Mouse (Mus musculus): ENCODE measurements around the gene Atrn. TPM values are rescaled to one million over a fixed set of nuclear protein-coding genes. Genes with fewer than 3 reads are reported as not detected.

The Atrn gene
- 0.09 and 0.11 TPM in 2 replicates for polyA plus RNA-seq (2012)

DNA sequence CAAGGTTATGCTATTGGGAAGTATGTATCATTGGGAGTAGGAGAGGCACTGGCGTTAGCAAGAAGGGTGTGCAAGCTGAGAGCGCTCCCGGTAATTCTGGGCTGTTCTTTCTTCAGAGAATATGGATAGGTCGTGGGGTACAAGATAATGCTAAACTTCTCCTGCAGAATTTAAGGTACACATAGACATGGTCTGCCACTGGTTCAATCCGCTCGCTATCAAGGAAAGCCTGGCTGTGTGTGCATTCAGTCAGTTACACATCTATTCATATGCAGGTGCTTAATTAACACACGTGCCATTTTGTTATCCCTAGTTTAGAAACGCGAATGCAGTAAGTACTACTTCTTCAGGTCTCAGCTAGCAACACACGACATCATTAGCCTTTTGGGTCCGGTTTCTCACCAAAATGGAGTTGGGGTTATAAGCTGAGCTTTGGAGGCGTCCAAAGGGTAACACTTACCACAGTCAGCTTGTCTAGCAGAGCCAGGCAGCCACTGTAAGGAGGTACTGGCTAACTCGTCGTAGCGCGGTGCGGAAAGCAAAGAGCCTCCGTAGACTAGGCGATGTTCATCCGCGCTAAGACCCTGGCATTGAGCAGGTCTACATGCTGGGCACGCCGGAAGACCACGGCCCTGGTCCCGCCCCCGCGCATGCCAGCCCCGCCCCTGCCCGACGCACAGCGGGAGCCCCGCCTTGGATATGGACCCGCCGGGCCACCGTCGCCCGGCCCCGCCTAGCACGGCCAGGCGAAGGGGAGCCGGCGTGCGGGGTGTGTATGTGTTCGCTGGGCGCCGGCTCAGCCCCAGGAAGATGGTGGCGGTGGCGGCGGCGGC lies at the start of gene Atrn, which contains the start of gene 4930402H24Rik:
Gene Atrn, plus strand, starts transcription at position 745 of the 833 bp plus-strand sequence.
Gene 4930402H24Rik, minus strand, starts transcription at position 656 of the 833 bp plus-strand sequence.
- peaks cover 3% of the 10 kb centered on the region for H3K36me3 ChIP-seq (ENCODE audit: control insufficient read depth)
- TF ChIP-seq GATA1 (IDR thresholded peaks at IDR 0.05; ENCODE audit: low read length) (no peak), TAL1 (IDR thresholded peaks at IDR 0.05; ENCODE audit: low read length) (no peak)
- peak within 1 kb of the TSS; percentile 94 for H3K4me3 ChIP-seq (replicated peaks)
- no peaks in the 10 kb centered on the region for H3K27me3 ChIP-seq (ENCODE audit: control insufficient read depth)
- peaks cover 30% of the 10 kb centered on the region for H3K4me1 ChIP-seq (ENCODE audit: control insufficient read depth)
- no peaks in the 10 kb centered on the region for H3K9me3 ChIP-seq (ENCODE audit: control insufficient read depth, low read length)

- H3K4me1 ChIP-seq (ENCODE audit: control insufficient read depth), result no peaks in the 10 kb centered on the region
- no peak overlapping the region for H3K4me3 ChIP-seq (replicated peaks)
- no peaks in the 10 kb centered on the region for H3K9me3 ChIP-seq (ENCODE audit: control insufficient read depth, low read length)
- TF ChIP-seq GATA1 (IDR thresholded peaks at IDR 0.05; ENCODE audit: low read length), result no peak
- no peak for TF ChIP-seq TAL1 (IDR thresholded peaks at IDR 0.05; ENCODE audit: low read length)
- no peaks in the 10 kb centered on the region for H3K27me3 ChIP-seq (ENCODE audit: control insufficient read depth)
- no peaks in the 10 kb centered on the region for H3K36me3 ChIP-seq (ENCODE audit: control insufficient read depth)
These were observed 44.2 kb upstream of the Atrn start for GRCm38 (mm10) chr2:130862091-130862490.

DNA sequence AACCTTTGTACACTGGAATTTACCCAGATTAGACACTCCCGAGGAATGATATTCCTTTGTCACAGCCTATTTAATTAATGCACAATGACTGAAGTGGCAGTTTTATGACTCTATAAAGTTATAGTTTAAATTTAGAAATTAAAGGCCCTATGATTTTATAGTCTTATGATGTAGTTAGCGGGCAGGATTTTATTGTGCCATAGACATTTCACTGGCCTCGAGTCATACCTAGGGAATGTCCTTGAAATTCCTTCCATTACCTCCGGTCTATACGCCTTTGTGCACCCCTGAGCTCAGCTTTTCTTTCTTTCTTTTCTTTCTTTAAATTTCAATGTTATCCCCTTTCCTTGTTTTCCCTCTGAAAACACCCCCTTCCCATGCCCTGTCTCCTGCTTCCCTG lies 35.4 kb upstream of the Atrn start:
- no peak for TF ChIP-seq GATA1 (IDR thresholded peaks at IDR 0.05; ENCODE audit: low read length)
- TF ChIP-seq TAL1 (IDR thresholded peaks at IDR 0.05; ENCODE audit: low read length), result no peak
- peaks cover 2% of the 10 kb centered on the region; the same call in 1 of the 2 replicates for H3K36me3 ChIP-seq (ENCODE audit: control insufficient read depth)
- H3K4me1 ChIP-seq (ENCODE audit: control insufficient read depth), result no peaks in the 10 kb centered on the region
- H3K4me3 ChIP-seq (replicated peaks), result no peak overlapping the region
- H3K27me3 ChIP-seq (ENCODE audit: control insufficient read depth), result no peaks in the 10 kb centered on the region
- H3K9me3 ChIP-seq (ENCODE audit: control insufficient read depth, low read length), result no peaks in the 10 kb centered on the region

- no peaks in the 10 kb centered on the region for H3K9me3 ChIP-seq (ENCODE audit: control insufficient read depth, low read length)
- H3K36me3 ChIP-seq (ENCODE audit: control insufficient read depth), result peaks cover 2% of the 10 kb centered on the region; the same call in 1 of the 2 replicates
- TF ChIP-seq GATA1 (IDR thresholded peaks at IDR 0.05; ENCODE audit: low read length), result no peak
- no peak for TF ChIP-seq TAL1 (IDR thresholded peaks at IDR 0.05; ENCODE audit: low read length)
- H3K4me1 ChIP-seq (ENCODE audit: control insufficient read depth), result no peaks in the 10 kb centered on the region
- no peaks in the 10 kb centered on the region for H3K27me3 ChIP-seq (ENCODE audit: control insufficient read depth)
- H3K4me3 ChIP-seq (replicated peaks), result no peak overlapping the region
These were observed 28.9 kb upstream of the Atrn start for GRCm38 (mm10) chr2:130877376-130877775.

DNA sequence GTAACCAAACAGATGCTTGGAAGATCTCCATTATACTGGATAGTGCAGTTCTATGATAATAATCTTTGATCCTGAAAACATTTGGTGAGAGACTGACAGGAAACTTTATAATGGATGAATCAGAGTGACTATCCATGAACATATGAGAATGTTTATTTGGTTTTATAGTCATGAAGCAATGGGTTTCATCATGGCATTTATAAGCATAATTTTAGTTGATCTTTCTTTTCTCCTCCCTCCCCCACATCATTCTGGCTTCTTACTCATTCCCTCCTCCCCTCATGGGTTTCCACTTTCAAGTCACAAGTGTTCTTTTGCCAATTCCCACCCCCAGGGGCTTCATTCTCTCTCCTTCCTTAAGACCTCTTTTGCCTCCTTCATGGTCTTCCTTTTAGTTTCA lies 19.3 kb upstream of the Atrn start:
- peaks cover 3% of the 10 kb centered on the region for H3K9me3 ChIP-seq (ENCODE audit: control insufficient read depth, low read length)
- H3K4me1 ChIP-seq (ENCODE audit: control insufficient read depth), result no peaks in the 10 kb centered on the region
- H3K36me3 ChIP-seq (ENCODE audit: control insufficient read depth), result peaks cover 2% of the 10 kb centered on the region; the same call in 1 of the 2 replicates
- H3K4me3 ChIP-seq (replicated peaks), result no peak overlapping the region
- TF ChIP-seq TAL1 (IDR thresholded peaks at IDR 0.05; ENCODE audit: low read length) (no peak), GATA1 (IDR thresholded peaks at IDR 0.05; ENCODE audit: low read length) (no peak)
- H3K27me3 ChIP-seq (ENCODE audit: control insufficient read depth), result no peaks in the 10 kb centered on the region

DNA sequence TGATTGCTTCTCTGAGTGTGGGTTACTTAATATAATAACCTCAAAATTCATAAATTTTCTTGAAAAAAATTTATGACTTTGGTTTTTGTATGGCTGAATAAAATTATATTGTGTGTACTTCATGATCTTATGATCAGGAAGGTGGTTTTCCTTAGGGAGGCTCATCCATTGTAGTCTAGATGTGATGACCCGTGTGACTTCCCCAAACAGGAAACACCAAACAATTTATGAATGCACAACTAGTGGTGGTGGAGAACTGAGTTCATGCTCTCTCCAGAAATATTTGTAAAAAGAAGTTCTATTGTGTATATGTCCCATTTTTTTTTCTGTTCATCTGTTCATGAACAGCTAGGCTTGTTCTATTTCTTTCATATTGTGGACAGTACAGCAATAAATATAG lies 18.8 kb upstream of the Atrn start:
- H3K27me3 ChIP-seq (ENCODE audit: control insufficient read depth), result no peaks in the 10 kb centered on the region
- peaks cover 3% of the 10 kb centered on the region for H3K9me3 ChIP-seq (ENCODE audit: control insufficient read depth, low read length)
- no peak for TF ChIP-seq GATA1 (IDR thresholded peaks at IDR 0.05; ENCODE audit: low read length)
- H3K4me3 ChIP-seq (replicated peaks), result no peak overlapping the region
- no peaks in the 10 kb centered on the region for H3K4me1 ChIP-seq (ENCODE audit: control insufficient read depth)
- peaks cover 2% of the 10 kb centered on the region; the same call in 1 of the 2 replicates for H3K36me3 ChIP-seq (ENCODE audit: control insufficient read depth)

- no peak for TF ChIP-seq GATA1 (IDR thresholded peaks at IDR 0.05; ENCODE audit: low read length)
- no peak for TF ChIP-seq TAL1 (IDR thresholded peaks at IDR 0.05; ENCODE audit: low read length)
- no peaks in the 10 kb centered on the region for H3K27me3 ChIP-seq (ENCODE audit: control insufficient read depth)
These were observed 9.4 kb upstream of the Atrn start for GRCm38 (mm10) chr2:130896944-130897343.

DNA sequence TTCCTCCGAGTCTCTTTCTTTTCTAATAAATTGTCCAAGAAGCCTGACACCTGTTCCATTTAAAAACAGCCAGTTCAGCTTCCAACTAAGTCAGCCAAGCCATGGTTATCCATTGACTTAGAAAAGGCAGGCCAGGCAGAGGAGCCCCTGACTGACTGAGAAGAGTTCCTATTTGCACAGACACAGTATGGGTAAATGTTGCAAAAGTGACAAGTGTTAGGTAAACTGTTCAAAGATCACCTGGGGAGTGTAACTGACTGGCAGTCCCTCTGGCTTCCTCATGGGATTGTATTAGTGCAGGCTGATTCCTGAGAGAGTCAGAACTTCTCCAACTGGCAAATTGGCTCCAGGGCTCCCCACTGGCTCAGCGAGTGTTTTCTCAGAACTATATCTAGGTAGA lies 8.4 kb upstream of the Atrn start:
- H3K36me3 ChIP-seq (ENCODE audit: control insufficient read depth), result peaks cover 2% of the 10 kb centered on the region; the same call in 1 of the 2 replicates
- H3K4me1 ChIP-seq (ENCODE audit: control insufficient read depth), result no peaks in the 10 kb centered on the region
- no peak overlapping the region for H3K4me3 ChIP-seq (replicated peaks)
- TF ChIP-seq GATA1 (IDR thresholded peaks at IDR 0.05; ENCODE audit: low read length) (no peak), TAL1 (IDR thresholded peaks at IDR 0.05; ENCODE audit: low read length) (no peak)
- H3K9me3 ChIP-seq (ENCODE audit: control insufficient read depth, low read length), result no peaks in the 10 kb centered on the region
- H3K27me3 ChIP-seq (ENCODE audit: control insufficient read depth), result no peaks in the 10 kb centered on the region

More at GRCm38 (mm10) chr2:130896944-130897343, 9.4 kb upstream of the Atrn start:
- no peaks in the 10 kb centered on the region for H3K4me1 ChIP-seq (ENCODE audit: control insufficient read depth)
- no peaks in the 10 kb centered on the region for H3K9me3 ChIP-seq (ENCODE audit: control insufficient read depth, low read length)
- H3K4me3 ChIP-seq (replicated peaks), result no peak overlapping the region
- H3K36me3 ChIP-seq (ENCODE audit: control insufficient read depth), result peaks cover 2% of the 10 kb centered on the region; the same call in 1 of the 2 replicates

DNA sequence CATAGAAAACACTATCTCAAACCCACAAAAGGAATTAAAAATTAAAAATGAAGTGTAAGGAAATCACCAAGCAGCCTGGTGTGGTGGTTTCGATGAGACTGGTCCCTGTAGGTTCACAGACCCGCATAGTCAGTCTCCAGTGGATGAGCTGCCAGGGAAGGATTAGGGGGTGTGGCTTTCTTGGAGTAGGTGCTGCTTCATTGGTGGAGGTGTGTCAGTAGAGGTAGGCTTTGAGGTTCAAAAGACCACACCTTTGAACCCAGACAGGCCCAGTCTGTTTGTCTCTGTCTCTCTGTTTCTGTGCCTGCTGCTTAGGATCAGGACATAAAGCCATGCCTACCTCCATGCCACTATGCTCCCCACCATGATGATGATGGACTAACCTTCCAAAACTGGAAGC lies 7.5 kb upstream of the Atrn start:
- no peak overlapping the region for H3K4me3 ChIP-seq (replicated peaks)
- TF ChIP-seq GATA1 (IDR thresholded peaks at IDR 0.05; ENCODE audit: low read length) (no peak), TAL1 (IDR thresholded peaks at IDR 0.05; ENCODE audit: low read length) (no peak)
- no peaks in the 10 kb centered on the region for H3K27me3 ChIP-seq (ENCODE audit: control insufficient read depth)
- no peaks in the 10 kb centered on the region for H3K9me3 ChIP-seq (ENCODE audit: control insufficient read depth, low read length)
- H3K4me1 ChIP-seq (ENCODE audit: control insufficient read depth), result no peaks in the 10 kb centered on the region
- H3K36me3 ChIP-seq (ENCODE audit: control insufficient read depth), result peaks cover 2% of the 10 kb centered on the region; the same call in 1 of the 2 replicates
